Mouse (Mus musculus) embryonic facial prominence, embryonic 12.5 days (tissue): ENCODE measurements around the gene Opa3. TPM values are rescaled to one million over a fixed set of nuclear protein-coding genes. Genes with fewer than 3 reads are reported as not detected.

ENCODE experiments used
- ATAC-seq: fragments of 200-750 bp; cut with Nextera tagmentation; 2 replicates; pipeline ENCODE4 v1.8.0; 2017; ENCODE audit not compliant: insufficient number of reproducible peaks, insufficient read depth, low FRiP score, low TSS enrichment
- H3K27ac ChIP-seq: fragments of 300-500 bp; sonication (generic); 2 replicates; pipeline ENCODE4 v1.5.1; 2016; ENCODE audit warnings: mild to moderate bottlenecking
- H3K27me3 ChIP-seq: fragments of 300-500 bp; sonication (generic); 2 replicates; pipeline ENCODE4 v1.6.1; 2016; ENCODE audit warnings: mild to moderate bottlenecking, moderate library complexity
- H3K36me3 ChIP-seq: fragments of 300-500 bp; sonication (generic); 2 replicates; pipeline ENCODE4 v1.6.1; 2016; ENCODE audit warnings: mild to moderate bottlenecking
- H3K4me1 ChIP-seq: fragments of 300-500 bp; sonication (generic); 2 replicates; pipeline ENCODE4 v1.6.1; 2016
- H3K4me2 ChIP-seq: fragments of 300-500 bp; sonication (generic); replicated peaks from 2 replicates; pipeline ENCODE4 v1.6.1; 2016; ENCODE audit warnings: mild to moderate bottlenecking, moderate library complexity
- H3K4me3 ChIP-seq: fragments of 300-500 bp; sonication (generic); 2 replicates; pipeline ENCODE4 v1.5.1; 2016; ENCODE audit warnings: mild to moderate bottlenecking
- H3K9ac ChIP-seq: fragments of 300-500 bp; sonication (generic); 2 replicates; pipeline ENCODE4 v1.6.1; 2016; ENCODE audit warnings: mild to moderate bottlenecking, moderate library complexity
- H3K9me3 ChIP-seq: fragments of 300-500 bp; sonication (generic); 2 replicates; pipeline ENCODE4 v1.6.1; 2016; ENCODE audit warnings: mild to moderate bottlenecking, moderate library complexity
- WGBS: fragments of 180-500 bp; shearing (Covaris S2); methylation state at CpG from one replicate; pipeline ENCODE4 v1.1.7; 2016; 5-methylcytosine and 5-hydroxymethylcytosine counted together
- polyA plus RNA-seq: library from polyadenylated mRNA; unstranded; fragments of >200 nt; fragmentation: Nextera tagmentation; extraction: Ambion mirVana; gene quantifications from 2 replicates; pipeline ENCODE4 v1.2.1, GENCODE M21; 2016

The Opa3 gene
- polyA plus RNA-seq, 1 experiment from 2014 or later, result 40.1 TPM

- H3K27ac ChIP-seq, result no peak overlapping the region
- ATAC-seq, result no peak; the same call in 1 of the 2 replicates
Measured at GRCm38 (mm10) chr7:19290969-19291596, 62.9 kb downstream of the Opa3 start.

GRCm38 (mm10) chr7:19295503-19296185 is 67.5 kb downstream of the Opa3 start:
- 18% methylated on average over 21 of the region's 22 CpGs for WGBS
- Histone ChIP-seq H3K27ac (no peak overlapping the region), H3K9ac (no peak overlapping the region)

More at GRCm38 (mm10) chr7:19290969-19291596, 62.9 kb downstream of the Opa3 start:
- peak overlapping the region; percentile 26 for H3K4me3 ChIP-seq
- H3K9me3 ChIP-seq, result no peaks in the 10 kb centered on the region
- peak overlapping the region; percentile 39 for H3K9ac ChIP-seq
- peak overlapping the region; percentile 50 for H3K4me2 ChIP-seq
- H3K4me1 ChIP-seq, result peaks cover 13% of the 10 kb centered on the region
- no peaks in the 10 kb centered on the region for H3K36me3 ChIP-seq
- whole genome bisulfite sequencing, result 2% methylated on average over 20 of the region's 20 CpGs
- H3K27me3 ChIP-seq, result no peaks in the 10 kb centered on the region

GRCm38 (mm10) chr7:19297034-19297433 is 68.9 kb downstream of the Opa3 start:
- H3K9ac ChIP-seq, result no peak overlapping the region
- 86% methylated on average over 6 of the region's 6 CpGs for WGBS
- H3K4me3 ChIP-seq, result no peak overlapping the region
- peaks cover 7% of the 10 kb centered on the region for H3K27me3 ChIP-seq
- H3K4me2 ChIP-seq, result no peak overlapping the region
- H3K9me3 ChIP-seq, result no peaks in the 10 kb centered on the region
- no peak for ATAC-seq
- H3K4me1 ChIP-seq, result peaks cover 7% of the 10 kb centered on the region
- H3K36me3 ChIP-seq, result no peaks in the 10 kb centered on the region
- no peak overlapping the region for H3K27ac ChIP-seq

More at GRCm38 (mm10) chr7:19295503-19296185, 67.5 kb downstream of the Opa3 start:
- no peaks in the 10 kb centered on the region for H3K27me3 ChIP-seq
- H3K4me2 ChIP-seq, result peak overlapping the region; percentile 60
- H3K4me1 ChIP-seq, result peaks cover 12% of the 10 kb centered on the region; the same call in 1 of the 2 replicates
- H3K36me3 ChIP-seq, result no peaks in the 10 kb centered on the region
- peak overlapping the region; percentile 29 for H3K4me3 ChIP-seq
- peak; percentile 54; the same call in 1 of the 2 replicates for ATAC-seq
- H3K9me3 ChIP-seq, result no peaks in the 10 kb centered on the region

- Histone ChIP-seq H3K9ac (no peak overlapping the region), H3K36me3 (no peaks in the 10 kb centered on the region), H3K4me2 (no peak overlapping the region), H3K27ac (no peak overlapping the region), H3K4me3 (no peak overlapping the region), H3K27me3 (peaks cover 14% of the 10 kb centered on the region), H3K9me3 (no peaks in the 10 kb centered on the region), H3K4me1 (peaks cover 7% of the 10 kb centered on the region)
- no peak for ATAC-seq
- WGBS, result 89% methylated on average over 5 of the region's 5 CpGs
Measured at GRCm38 (mm10) chr7:19297794-19298193, 69.7 kb downstream of the Opa3 start.

GRCm38 (mm10) chr7:19299194-19299593 is 71.1 kb downstream of the Opa3 start:
- Histone ChIP-seq H3K4me3 (no peak overlapping the region), H3K36me3 (no peaks in the 10 kb centered on the region), H3K27me3 (peaks cover 28% of the 10 kb centered on the region), H3K4me1 (peaks cover 15% of the 10 kb centered on the region), H3K27ac (no peak overlapping the region), H3K4me2 (no peak overlapping the region), H3K9me3 (no peaks in the 10 kb centered on the region), H3K9ac (no peak overlapping the region)
- no peak for ATAC-seq
- 24% methylated on average over 3 of the region's 3 CpGs for WGBS

- no peak overlapping the region for H3K27ac ChIP-seq
- peaks cover 44% of the 10 kb centered on the region for H3K27me3 ChIP-seq
- peak overlapping the region; percentile 42 for H3K4me3 ChIP-seq
- H3K4me1 ChIP-seq, result peaks cover 15% of the 10 kb centered on the region
- no peaks in the 10 kb centered on the region for H3K36me3 ChIP-seq
- ATAC-seq, result peak; percentile 83
- WGBS, result under 1% methylated on average over 29 of the region's 29 CpGs
- H3K9ac ChIP-seq, result peak overlapping the region; percentile 4; the same call in 1 of the 2 replicates
- no peaks in the 10 kb centered on the region for H3K9me3 ChIP-seq
- H3K4me2 ChIP-seq, result peak overlapping the region; percentile 43
Measured at GRCm38 (mm10) chr7:19300501-19301421, 72.6 kb downstream of the Opa3 start.

- peaks cover 53% of the 10 kb centered on the region for H3K27me3 ChIP-seq
- peaks cover 15% of the 10 kb centered on the region for H3K4me1 ChIP-seq
- no peaks in the 10 kb centered on the region for H3K9me3 ChIP-seq
- WGBS, result 11% methylated on average over 16 of the region's 16 CpGs
- peak overlapping the region; percentile 23 for H3K4me3 ChIP-seq
- no peak for ATAC-seq
- H3K36me3 ChIP-seq, result no peaks in the 10 kb centered on the region
- peak overlapping the region; percentile 43 for H3K4me2 ChIP-seq
- H3K27ac ChIP-seq, result no peak overlapping the region
- H3K9ac ChIP-seq, result peak overlapping the region; percentile 19
Measured at GRCm38 (mm10) chr7:19301461-19302263, 73.5 kb downstream of the Opa3 start.

- H3K27ac ChIP-seq, result no peak overlapping the region
- peak overlapping the region; percentile 23; the same call in 1 of the 2 replicates for H3K4me3 ChIP-seq
- H3K9me3 ChIP-seq, result no peaks in the 10 kb centered on the region
- peaks cover 15% of the 10 kb centered on the region for H3K4me1 ChIP-seq
- H3K4me2 ChIP-seq, result 0 out of 2 replicates have a peak overlapping the region, but pooled peaks have one; percentile 43
- 49% methylated on average over 13 of the region's 13 CpGs for WGBS
- H3K36me3 ChIP-seq, result no peaks in the 10 kb centered on the region
- no peak for ATAC-seq
- 0 out of 2 replicates have a peak overlapping the region, but pooled peaks have one; percentile 19 for H3K9ac ChIP-seq
- peaks cover 60% of the 10 kb centered on the region for H3K27me3 ChIP-seq
Measured at GRCm38 (mm10) chr7:19302264-19303045, 74.3 kb downstream of the Opa3 start.

GRCm38 (mm10) chr7:19303046-19303305 is 74.8 kb downstream of the Opa3 start:
- ATAC-seq, result no peak
- Histone ChIP-seq H3K36me3 (no peaks in the 10 kb centered on the region), H3K4me2 (no peak overlapping the region), H3K27me3 (peaks cover 60% of the 10 kb centered on the region), H3K4me1 (peaks cover 20% of the 10 kb centered on the region), H3K4me3 (no peak overlapping the region), H3K9me3 (no peaks in the 10 kb centered on the region), H3K9ac (no peak overlapping the region), H3K27ac (no peak overlapping the region)
- 75% methylated on average over 12 of the region's 12 CpGs for WGBS

- H3K9me3 ChIP-seq, result no peaks in the 10 kb centered on the region
- WGBS, result 1% methylated on average over 16 of the region's 16 CpGs
- no peaks in the 10 kb centered on the region for H3K36me3 ChIP-seq
- H3K4me1 ChIP-seq, result peaks cover 21% of the 10 kb centered on the region
- no peak overlapping the region for H3K27ac ChIP-seq
- 0 out of 2 replicates have a peak overlapping the region, but pooled peaks have one; percentile 1 for H3K9ac ChIP-seq
- peak overlapping the region; percentile 31 for H3K4me3 ChIP-seq
- peak overlapping the region; percentile 45 for H3K4me2 ChIP-seq
- ATAC-seq, result no peak
- peaks cover 60% of the 10 kb centered on the region for H3K27me3 ChIP-seq
Measured at GRCm38 (mm10) chr7:19303770-19304169, 75.6 kb downstream of the Opa3 start.
